Mouse (Mus musculus) lung, postnatal 0 days (tissue): Measurements from ENCODE around the gene Ooep.

ENCODE experiments used
- CTCF ChIP-seq: IDR thresholded peaks from 2 replicates; pipeline ENCODE4 v1.5.1; 2016; ENCODE audit warnings: antibody characterized with exemption, mild to moderate bottlenecking
- EP300 ChIP-seq: IDR thresholded peaks from 2 replicates; pipeline ENCODE4 v1.6.1; 2016; ENCODE audit warnings: antibody characterized with exemption, mild to moderate bottlenecking, control low read depth

GRCm38 (mm10) chr9:78394602-78395001, 16.1 kb upstream of the Ooep start:
- TF ChIP-seq EP300 (no peak), CTCF (no peak)
